Comparison of ENCODE assay signal across 16 mouse cellular contexts in genomic region chr12:38608104-38608503, GRCm38 (mm10).
A peak's percentile ranks its signal among the peaks of the same experiment; 100 is the strongest.
DNase-seq lines count a peak whose midpoint lies in the region; ATAC-seq and TF ChIP-seq lines count a peak whose summit lies in the region.
"Had no signal": no experiment of that assay in that cellular context is flagged by ENCODE, and none has a peak within 500 bp of the region (broad histone marks: within the 10 kb centered on the region; RNA-seq: fewer than 3 reads in every experiment).

No protein-coding gene starts in this region.

- peak; percentile 42 for DNase-seq in forebrain, embryonic 14.5 days (ENCODE audit: low spot score)
- DNase-seq in forebrain, postnatal 0 days: no peak
- DNase-seq in forebrain, embryonic 11.5 days (ENCODE audit: low spot score): no peak
- peak; percentile 68 for DNase-seq in brain, embryonic 14.5 days (ENCODE audit: low read depth)
- DNase-seq in layer of hippocampus, postnatal 14 days (ENCODE audit: low spot score in 2 of 2): no peak
- DNase-seq: adrenal gland, adult 2 months; adrenal gland, postnatal 10 days; adrenal gland, postnatal 25 days; cerebellum, adult 11-12 months; cerebellum, adult 2 months; cerebellum, adult 9-10 months; cerebellum, postnatal 10 days; cerebellum, postnatal 25 days had no signal

- no peak overlapping the region for H3K4me3 ChIP-seq in forebrain, embryonic 14.5 days (ENCODE audit: low read depth, low read length)
- no peak overlapping the region for H3K4me3 ChIP-seq in forebrain, postnatal 0 days (ENCODE audit: low read depth, low read length)
- H3K4me3 ChIP-seq in forebrain, embryonic 16.5 days (replicated peaks; ENCODE audit: low read length): no peak overlapping the region
- no peak overlapping the region for H3K4me3 ChIP-seq in forebrain, embryonic 11.5 days (ENCODE audit: low read depth, low read length)
- H3K4me3 ChIP-seq: embryonic facial prominence, embryonic 10.5 days; embryonic facial prominence, embryonic 12.5 days had no signal

- TF ChIP-seq POLR2A in brain, embryonic 14.5 days (IDR thresholded peaks at IDR 0.05; ENCODE audit: borderline replicate concordance, extremely low read depth, insufficient read depth, insufficient read length, poor library complexity, severe bottlenecking): no peak

- no peaks in the 10 kb centered on the region for H3K9me3 ChIP-seq in forebrain, embryonic 14.5 days (replicated peaks; ENCODE audit: control insufficient read depth, low read length)
- H3K9me3 ChIP-seq in forebrain, postnatal 0 days (ENCODE audit: low read length): no peaks in the 10 kb centered on the region
- H3K9me3 ChIP-seq in forebrain, embryonic 16.5 days (ENCODE audit: control insufficient read depth, low read length): no peaks in the 10 kb centered on the region
- H3K9me3 ChIP-seq in forebrain, embryonic 11.5 days (ENCODE audit: control insufficient read depth, low read length): no peaks in the 10 kb centered on the region
- H3K9me3 ChIP-seq: embryonic facial prominence, embryonic 10.5 days; embryonic facial prominence, embryonic 12.5 days had no signal

- no peak overlapping the region for H3K9ac ChIP-seq in forebrain, embryonic 14.5 days (ENCODE audit: low read length)
- H3K9ac ChIP-seq in forebrain, postnatal 0 days: no peak overlapping the region
- H3K9ac ChIP-seq in forebrain, embryonic 16.5 days (replicated peaks; ENCODE audit: low read depth, low read length): no peak overlapping the region
- no peak overlapping the region for H3K9ac ChIP-seq in forebrain, embryonic 11.5 days (ENCODE audit: low read length)
- H3K9ac ChIP-seq: embryonic facial prominence, embryonic 12.5 days had no signal

- TF ChIP-seq CTCF in forebrain, postnatal 0 days (IDR thresholded peaks at IDR 0.05; ENCODE audit: low read depth): no peak
- TF ChIP-seq CTCF in brain, embryonic 14.5 days (IDR thresholded peaks at IDR 0.05; ENCODE audit: borderline replicate concordance, extremely low read depth, insufficient read depth, insufficient read length): no peak

- WGBS in forebrain, embryonic 14.5 days: 53% methylated on average over 1 of the region's 1 CpGs
- 37% methylated on average over 1 of the region's 1 CpGs for WGBS in forebrain, postnatal 0 days
- WGBS in forebrain, embryonic 16.5 days: 65% methylated on average over 1 of the region's 1 CpGs
- 70% methylated on average over 1 of the region's 1 CpGs for WGBS in forebrain, embryonic 11.5 days

- H3K36me3 ChIP-seq in forebrain, embryonic 14.5 days (ENCODE audit: control insufficient read depth, insufficient read depth, low read length): no peaks in the 10 kb centered on the region
- H3K36me3 ChIP-seq in forebrain, postnatal 0 days (ENCODE audit: insufficient read depth): no peaks in the 10 kb centered on the region
- H3K36me3 ChIP-seq in forebrain, embryonic 16.5 days (ENCODE audit: control insufficient read depth, insufficient read depth): no peaks in the 10 kb centered on the region
- no peaks in the 10 kb centered on the region for H3K36me3 ChIP-seq in forebrain, embryonic 11.5 days (ENCODE audit: control insufficient read depth, insufficient read depth, low read length)
- H3K36me3 ChIP-seq: embryonic facial prominence, embryonic 10.5 days; embryonic facial prominence, embryonic 12.5 days had no signal

- H3K4me1 ChIP-seq in forebrain, embryonic 14.5 days (ENCODE audit: control insufficient read depth, insufficient read depth, low read length): no peaks in the 10 kb centered on the region
- no peaks in the 10 kb centered on the region for H3K4me1 ChIP-seq in forebrain, postnatal 0 days (ENCODE audit: insufficient read depth)
- no peaks in the 10 kb centered on the region for H3K4me1 ChIP-seq in forebrain, embryonic 16.5 days (replicated peaks; ENCODE audit: control insufficient read depth, insufficient read depth, low read length)
- H3K4me1 ChIP-seq in forebrain, embryonic 11.5 days (replicated peaks; ENCODE audit: control insufficient read depth, insufficient read depth, low read length): no peaks in the 10 kb centered on the region
- H3K4me1 ChIP-seq: embryonic facial prominence, embryonic 10.5 days; embryonic facial prominence, embryonic 12.5 days had no signal

- H3K27me3 ChIP-seq in forebrain, embryonic 14.5 days (replicated peaks; ENCODE audit: control insufficient read depth, insufficient read depth, low read length): no peaks in the 10 kb centered on the region
- no peaks in the 10 kb centered on the region for H3K27me3 ChIP-seq in forebrain, postnatal 0 days (ENCODE audit: insufficient read depth, low read length)
- H3K27me3 ChIP-seq in forebrain, embryonic 16.5 days (replicated peaks; ENCODE audit: control insufficient read depth, insufficient read depth, low read length): no peaks in the 10 kb centered on the region
- H3K27me3 ChIP-seq in forebrain, embryonic 11.5 days (ENCODE audit: control insufficient read depth, insufficient read depth, low read length): no peaks in the 10 kb centered on the region
- H3K27me3 ChIP-seq: embryonic facial prominence, embryonic 12.5 days had no signal

- peak; percentile 61; the same call in 1 of the 2 replicates for ATAC-seq in forebrain, embryonic 14.5 days
- no peak for ATAC-seq in forebrain, postnatal 0 days
- peak; percentile 68 for ATAC-seq in forebrain, embryonic 16.5 days
- ATAC-seq in forebrain, embryonic 11.5 days (replicated peaks; ENCODE audit: low FRiP score): no peak

- H3K4me2 ChIP-seq in forebrain, embryonic 14.5 days (ENCODE audit: low read length): no peak overlapping the region
- H3K4me2 ChIP-seq in forebrain, postnatal 0 days (ENCODE audit: low read depth): no peak overlapping the region
- no peak overlapping the region for H3K4me2 ChIP-seq in forebrain, embryonic 16.5 days (ENCODE audit: low read length)
- H3K4me2 ChIP-seq in forebrain, embryonic 11.5 days (ENCODE audit: low read depth, low read length, severe bottlenecking): no peak overlapping the region
- H3K4me2 ChIP-seq: embryonic facial prominence, embryonic 12.5 days had no signal

- H3K27ac ChIP-seq in forebrain, embryonic 14.5 days (ENCODE audit: low read depth, low read length): no peak overlapping the region
- H3K27ac ChIP-seq in forebrain, postnatal 0 days (ENCODE audit: low read depth, low read length): no peak overlapping the region
- no peak overlapping the region for H3K27ac ChIP-seq in forebrain, embryonic 16.5 days (ENCODE audit: low read length)
- no peak overlapping the region for H3K27ac ChIP-seq in forebrain, embryonic 11.5 days (ENCODE audit: low read depth, low read length)
- H3K27ac ChIP-seq: embryonic facial prominence, embryonic 10.5 days; embryonic facial prominence, embryonic 12.5 days had no signal

Comparison
In these comparisons a context has a peak if more than half of its experiments do, and no peak if none do; other contexts are left out.
1. ATAC-seq: peak in forebrain, embryonic 14.5 days (single experiment) and forebrain, embryonic 16.5 days (single experiment); none in forebrain, postnatal 0 days (single experiment) and forebrain, embryonic 11.5 days (single experiment).
2. DNase-seq: peak in forebrain, embryonic 14.5 days (single experiment) and brain, embryonic 14.5 days (single experiment); none in forebrain, postnatal 0 days (single experiment), forebrain, embryonic 11.5 days (single experiment) and layer of hippocampus, postnatal 14 days (0 of 2).